Mouse (Mus musculus) mouse trophoblast stem cell (cell line): Measurements from ENCODE around the gene Mob3c.

Experiments used
- in situ Hi-C, 2 experiments: fragments of 300-500 bp; cut with MseI, MboI; formaldehyde crosslinking; loops; 2 replicates in 1 of 2; 3 replicates in 1 of 2; pipeline ENCODE4 v1.15.1; 2025

The Mob3c gene

GRCm38 (mm10) chr4:115827888-115828571, at the start of gene Mob3c:
TSS of gene Mob3c (plus strand) at chr4:115828092.
- in situ Hi-C loops: no loop called here

- in situ Hi-C loops: no loop called here
Observed at GRCm38 (mm10) chr4:115780269-115780668, 47.6 kb upstream of the Mob3c start.

GRCm38 (mm10) chr4:115780918-115781317, 47.0 kb upstream of the Mob3c start, which contains the start of gene Tex38:
TSS of gene Tex38 (minus strand) at chr4:115781018.
- in situ Hi-C loops: no loop called here

GRCm38 (mm10) chr4:115782026-115782805, 45.7 kb upstream of the Mob3c start:
- in situ Hi-C loops: no loop called here

- in situ Hi-C loops: no loop called here
Observed at GRCm38 (mm10) chr4:115784769-115785510, 43.0 kb upstream of the Mob3c start, which contains the start of gene Atpaf1. TSS of gene Atpaf1 (plus strand) at chr4:115784812.

- in situ Hi-C loops: no loop called here
Observed at GRCm38 (mm10) chr4:115785511-115786034, 42.3 kb upstream of the Mob3c start.

- in situ Hi-C loops: no loop called here
Observed at GRCm38 (mm10) chr4:115790864-115791263, 37.0 kb upstream of the Mob3c start.

- in situ Hi-C loops: no loop called here
Observed at GRCm38 (mm10) chr4:115795360-115795759, 32.5 kb upstream of the Mob3c start.

GRCm38 (mm10) chr4:115799981-115800380, 27.9 kb upstream of the Mob3c start:
- in situ Hi-C loops: no loop called here

GRCm38 (mm10) chr4:115812326-115812725, 15.6 kb upstream of the Mob3c start:
- in situ Hi-C loops: no loop called here

GRCm38 (mm10) chr4:115815606-115816005, 12.3 kb upstream of the Mob3c start:
- in situ Hi-C loops: no loop called here

GRCm38 (mm10) chr4:115820199-115820598, 7.7 kb upstream of the Mob3c start:
- in situ Hi-C loops: no loop called here

GRCm38 (mm10) chr4:115820944-115821343, 6.9 kb upstream of the Mob3c start:
- in situ Hi-C loops: no loop called here

GRCm38 (mm10) chr4:115821431-115821830, 6.5 kb upstream of the Mob3c start:
- in situ Hi-C loops: no loop called here

GRCm38 (mm10) chr4:115821928-115822327, 6.0 kb upstream of the Mob3c start:
- in situ Hi-C loops: no loop called here

- in situ Hi-C loops: no loop called here
Observed at GRCm38 (mm10) chr4:115824178-115824577, 3.7 kb upstream of the Mob3c start.

- in situ Hi-C loops: no loop called here
Observed at GRCm38 (mm10) chr4:115825271-115825670, 2.6 kb upstream of the Mob3c start.

GRCm38 (mm10) chr4:115827066-115827465, 826 bp upstream of the Mob3c start:
- in situ Hi-C loops: no loop called here

GRCm38 (mm10) chr4:115827535-115827887, 381 bp upstream of the Mob3c start:
- in situ Hi-C loops: no loop called here

GRCm38 (mm10) chr4:115828572-115828902, 645 bp downstream of the Mob3c start:
- in situ Hi-C loops: no loop called here

- in situ Hi-C loops: no loop called here
Observed at GRCm38 (mm10) chr4:115830491-115830890, 2.6 kb downstream of the Mob3c start.

- in situ Hi-C loops: no loop called here
Observed at GRCm38 (mm10) chr4:115831221-115831620, 3.3 kb downstream of the Mob3c start.
